Mouse (Mus musculus) CH12.LX (cell line): ENCODE results near the gene Apba2.

Experiments used
- BHLHE40 ChIP-seq: IDR thresholded peaks from 2 replicates; pipeline ENCODE4 v1.6.1; 2011; ENCODE audit warnings: mild to moderate bottlenecking, low read depth, low read length, improper control_type of control experiment
- CHD1 ChIP-seq: IDR thresholded peaks from 2 replicates; pipeline ENCODE4 v1.6.1; 2012; ENCODE audit warnings: low read depth, low read length, improper control_type of control experiment, inconsistent platforms
- CTCF ChIP-seq, 2 experiments: IDR thresholded peaks in 1 of 2; conservative IDR thresholded peaks in 1 of 2; 2 replicates each; pipeline ENCODE4 v1.5.1; 2011 to 2012; ENCODE audit warnings: low read depth in 2 of 2, low read length in 2 of 2, improper control_type of control experiment in 1 of 2, inconsistent platforms in 1 of 2, mild to moderate bottlenecking in 1 of 2, moderate library complexity in 1 of 2
- EP300 ChIP-seq: IDR thresholded peaks from 2 replicates; pipeline ENCODE4 v1.6.1; 2011; ENCODE audit warnings: low read length, improper control_type of control experiment
- ETS1 ChIP-seq: conservative IDR thresholded peaks from 2 replicates; pipeline ENCODE4 v1.6.1; 2012; ENCODE audit warnings: low read depth, mild to moderate bottlenecking, inconsistent platforms, low read length, improper control_type of control experiment, moderate library complexity
- GABPA ChIP-seq: IDR thresholded peaks from 2 replicates; pipeline ENCODE4 v1.6.1; 2012; ENCODE audit warnings: low read depth, low read length, improper control_type of control experiment, inconsistent platforms; ENCODE audit not compliant: insufficient replicate concordance
- JUN ChIP-seq: IDR thresholded peaks from 2 replicates; pipeline ENCODE4 v1.6.1; 2011; ENCODE audit warnings: low read depth, mild to moderate bottlenecking, low read length, improper control_type of control experiment, moderate library complexity; ENCODE audit not compliant: insufficient read depth
- MAFK ChIP-seq: IDR thresholded peaks from 2 replicates; pipeline ENCODE4 v1.6.1; 2011; ENCODE audit warnings: low read length, improper control_type of control experiment; ENCODE audit not compliant: insufficient replicate concordance
- MEF2A ChIP-seq: IDR thresholded peaks from 2 replicates; pipeline ENCODE4 v1.6.1; 2014; ENCODE audit warnings: low read depth, mild to moderate bottlenecking, inconsistent platforms, low read length, improper control_type of control experiment, borderline replicate concordance
- NRF1 ChIP-seq: IDR thresholded peaks from 2 replicates; pipeline ENCODE4 v1.6.1; 2014; ENCODE audit warnings: low read depth, mild to moderate bottlenecking, inconsistent platforms, low read length, improper control_type of control experiment, moderate library complexity
- POLR2A ChIP-seq: IDR thresholded peaks from 2 replicates; pipeline ENCODE4 v1.6.1; 2011; ENCODE audit warnings: low read depth, mild to moderate bottlenecking, improper control_type of control experiment, low read length
- RCOR1 ChIP-seq: conservative IDR thresholded peaks from 2 replicates; pipeline ENCODE4 v1.6.1; 2012; ENCODE audit warnings: low read depth, mild to moderate bottlenecking, inconsistent platforms, low read length, improper control_type of control experiment
- UBTF ChIP-seq: IDR thresholded peaks from 2 replicates; pipeline ENCODE4 v1.6.1; 2012; ENCODE audit warnings: low read depth, mild to moderate bottlenecking, inconsistent platforms, low read length, improper control_type of control experiment, moderate library complexity
- USF1 ChIP-seq: IDR thresholded peaks from 2 replicates; pipeline ENCODE4 v1.6.1; 2014; ENCODE audit warnings: low read depth, mild to moderate bottlenecking, inconsistent platforms, low read length, improper control_type of control experiment

DNA sequence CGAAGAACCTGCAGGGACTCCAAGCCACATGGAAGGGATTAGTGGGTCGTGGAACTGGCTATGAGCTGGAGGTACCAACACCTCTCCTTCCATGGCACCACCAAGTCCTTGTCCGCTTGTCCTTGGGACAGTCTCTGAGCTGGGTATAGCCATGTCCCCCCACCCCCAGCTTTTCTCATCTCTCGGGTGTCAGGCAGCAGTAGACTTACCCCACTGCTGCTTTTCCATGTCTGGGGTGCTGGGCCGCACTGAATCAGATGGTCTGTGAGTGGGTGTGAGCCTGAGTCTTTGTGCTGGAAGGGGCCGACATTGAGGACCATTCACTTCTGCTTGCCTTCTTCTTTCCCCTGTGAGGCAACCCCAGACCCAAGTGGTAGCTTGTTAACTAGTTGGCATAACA, 2.1 kb downstream of the Apba2 start:
- TF ChIP-seq EP300 (no peak), POLR2A (no peak), CTCF (conservative IDR thresholded peaks at IDR 0.05 in 1 of 2, IDR thresholded peaks at IDR 0.05 in 1 of 2; ENCODE audit: low read depth in 2 of 2, low read length in 2 of 2) (no peak), GABPA (no peak), CHD1 (no peak), USF1 (no peak), ETS1 (no peak), NRF1 (no peak), UBTF (no peak), BHLHE40 (no peak), MEF2A (no peak), RCOR1 (no peak), MAFK (no peak), JUN (no peak)
